Mouse (Mus musculus) ES-E14 (cell line): Measurements from ENCODE around the gene Kirrel.

ENCODE experiments used
- CHD2 ChIP-seq: IDR thresholded peaks from 2 replicates; pipeline ENCODE4 v1.6.1; 2014; ENCODE audit warnings: mild to moderate bottlenecking, low read depth, low read length, inconsistent platforms
- HCFC1 ChIP-seq: IDR thresholded peaks from 2 replicates; pipeline ENCODE4 v1.6.1; 2012; ENCODE audit warnings: low read length, inconsistent platforms, borderline replicate concordance; ENCODE audit not compliant: insufficient read depth
- MAFK ChIP-seq: IDR thresholded peaks from 2 replicates; pipeline ENCODE4 v1.6.1; 2014; ENCODE audit warnings: mild to moderate bottlenecking, low read depth, low read length, inconsistent platforms; ENCODE audit not compliant: insufficient read depth
- ZC3H11A ChIP-seq: IDR thresholded peaks from 2 replicates; pipeline ENCODE4 v1.6.1; 2012; ENCODE audit warnings: low read depth, mild to moderate bottlenecking, inconsistent platforms, low read length, borderline replicate concordance
- ZNF384 ChIP-seq: IDR thresholded peaks from 2 replicates; pipeline ENCODE4 v1.6.1; 2012; ENCODE audit warnings: low read depth, low read length, inconsistent platforms

- TF ChIP-seq ZC3H11A (no peak), ZNF384 (no peak), HCFC1 (no peak), CHD2 (no peak), MAFK (no peak)
These were observed 13.6 kb downstream of the Kirrel start for GRCm38 (mm10) chr3:87160819-87161509.
